Mouse (Mus musculus): Measurements from ENCODE around the gene Synj2bp. TPM values are rescaled to one million over a fixed set of nuclear protein-coding genes. Genes with fewer than 3 reads are reported as not detected.
"Not testable (repeated sequence)": the region's sequence is repeated elsewhere in the genome, so short reads cannot be mapped to it uniquely, and the experiment has no call there.

The Synj2bp gene
- polyA plus RNA-seq, 1 experiment from 2014 or later = 34.2 TPM

DNA sequence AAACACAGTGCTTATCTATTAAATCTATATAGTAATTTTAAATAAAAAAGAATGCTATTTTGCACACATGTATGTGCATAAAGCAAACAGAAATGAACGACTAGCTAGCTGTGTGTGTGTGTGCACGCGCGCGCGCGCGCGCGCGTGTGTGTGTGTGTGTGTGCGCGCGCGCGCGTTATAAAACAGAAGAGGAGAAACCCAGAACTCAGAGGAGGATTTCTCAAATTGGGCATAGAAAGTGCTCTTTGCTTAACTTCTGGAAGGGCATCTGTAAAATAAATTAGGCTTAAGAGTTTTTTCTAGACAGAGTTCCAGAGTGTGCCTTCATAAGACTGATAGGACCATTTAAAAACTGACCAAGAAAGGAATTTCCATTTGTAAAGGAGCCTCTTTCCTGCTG lies 49.1 kb downstream of the Synj2bp start:
- H3K4me1 ChIP-seq = peaks cover 8% of the 10 kb centered on the region; the same call in 1 of the 2 replicates
- peak overlapping the region; percentile 92 for H3K27ac ChIP-seq (replicated peaks)
- H3K27me3 ChIP-seq (ENCODE audit: low read depth, poor library complexity, severe bottlenecking) = no peaks in the 10 kb centered on the region
- peak; percentile 41 for DNase-seq (ENCODE audit: low spot score)
- 43% methylated on average over 17 of the region's 17 CpGs for WGBS
- H3K4me3 ChIP-seq = peak overlapping the region; percentile 71
- H3K9me3 ChIP-seq (replicated peaks) = no peaks in the 10 kb centered on the region
- 0 out of 2 replicates have a peak, but pooled peaks cover 5% of the 10 kb centered on the region for H3K36me3 ChIP-seq

DNA sequence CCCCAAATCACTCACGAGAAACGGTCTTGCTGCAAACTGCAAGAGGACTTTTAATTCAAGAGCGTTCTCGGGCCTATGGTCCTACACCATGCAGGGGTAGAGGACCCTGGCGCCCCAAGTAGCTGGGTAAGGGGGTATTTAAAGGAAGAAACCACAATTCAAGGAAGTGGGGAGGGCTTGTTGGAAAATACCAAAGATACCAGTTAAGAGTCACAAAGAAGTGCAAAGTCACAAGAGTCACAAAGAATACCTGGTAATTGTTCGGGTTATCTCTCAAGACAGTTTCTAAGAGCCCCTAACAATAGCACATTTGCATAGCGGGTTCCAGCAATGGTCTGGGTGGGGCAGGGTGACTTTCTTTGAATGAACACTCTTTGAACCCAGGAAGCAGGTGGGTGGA lies 73.7 kb downstream of the Synj2bp start:
- 93% methylated on average over 7 of the region's 7 CpGs for WGBS
- H3K4me1 ChIP-seq; H3K4me3 ChIP-seq; DNase-seq (ENCODE audit: low spot score); H3K27ac ChIP-seq (replicated peaks); H3K27me3 ChIP-seq (ENCODE audit: low read depth, poor library complexity, severe bottlenecking): not testable (repeated sequence)
- Histone ChIP-seq H3K36me3 (peaks cover 22% of the 10 kb centered on the region), H3K9me3 (replicated peaks) (peaks cover 13% of the 10 kb centered on the region; the same call in 1 of the 2 replicates)

Other genes starting within 250 kb of the Synj2bp start
- gene Slc8a3, start 199.7 kb downstream of the Synj2bp start, polyA plus RNA-seq (2016; fragmentation: Nextera tagmentation; extraction: Ambion mirVana) = 1.3 TPM in 2 replicates
- gene Gm4787, start 153.4 kb downstream of the Synj2bp start, polyA plus RNA-seq (2016; fragmentation: Nextera tagmentation; extraction: Ambion mirVana) = 0.17 and 0.23 TPM in 2 replicates
- gene Adam4, start 111.0 kb downstream of the Synj2bp start, polyA plus RNA-seq (2016; fragmentation: Nextera tagmentation; extraction: Ambion mirVana) = 0.47 and 0.49 TPM in 2 replicates
- gene Cox16, start 47.8 kb downstream of the Synj2bp start, polyA plus RNA-seq (2016; fragmentation: Nextera tagmentation; extraction: Ambion mirVana) = 125 and 129 TPM in 2 replicates
- gene Gm20498, start within 50 bp of the Synj2bp start, polyA plus RNA-seq (2016; fragmentation: Nextera tagmentation; extraction: Ambion mirVana) = 29.4 and 30.6 TPM in 2 replicates
- gene Adam21, start 35.6 kb upstream of the Synj2bp start, polyA plus RNA-seq (2016; fragmentation: Nextera tagmentation; extraction: Ambion mirVana) = 0.27 and 0.38 TPM in 2 replicates
- gene Med6, start 62.1 kb upstream of the Synj2bp start, polyA plus RNA-seq (2016; fragmentation: Nextera tagmentation; extraction: Ambion mirVana) = 85.2 and 86.1 TPM in 2 replicates
- gene Ttc9, start 98.3 kb upstream of the Synj2bp start, polyA plus RNA-seq (2016; fragmentation: Nextera tagmentation; extraction: Ambion mirVana) = 2.0 and 2.6 TPM in 2 replicates
- 0.72 and 1.2 TPM in 2 replicates for gene Map3k9, start 248.3 kb upstream of the Synj2bp start, polyA plus RNA-seq (2016; fragmentation: Nextera tagmentation; extraction: Ambion mirVana)

Measured in midbrain, embryonic 10.5 days (tissue).